Mouse (Mus musculus) left cerebral cortex, adult 9 months (tissue): ENCODE measurements at regions not wholly inside any gene's neighbourhood (a gene's known extent, or its start where the extent isn't known, plus 50 kb on each side); places are given as distances from the start of the nearest gene placed in this dataset.
A peak's percentile ranks its signal among the peaks of the same experiment; 100 is the strongest.

Source experiments
- DNase-seq, 2 experiments: peaks; one replicate each; pipeline ENCODE4 v3.0.0; 2022; ENCODE audit warnings: low spot score in 2 of 2

DNA sequence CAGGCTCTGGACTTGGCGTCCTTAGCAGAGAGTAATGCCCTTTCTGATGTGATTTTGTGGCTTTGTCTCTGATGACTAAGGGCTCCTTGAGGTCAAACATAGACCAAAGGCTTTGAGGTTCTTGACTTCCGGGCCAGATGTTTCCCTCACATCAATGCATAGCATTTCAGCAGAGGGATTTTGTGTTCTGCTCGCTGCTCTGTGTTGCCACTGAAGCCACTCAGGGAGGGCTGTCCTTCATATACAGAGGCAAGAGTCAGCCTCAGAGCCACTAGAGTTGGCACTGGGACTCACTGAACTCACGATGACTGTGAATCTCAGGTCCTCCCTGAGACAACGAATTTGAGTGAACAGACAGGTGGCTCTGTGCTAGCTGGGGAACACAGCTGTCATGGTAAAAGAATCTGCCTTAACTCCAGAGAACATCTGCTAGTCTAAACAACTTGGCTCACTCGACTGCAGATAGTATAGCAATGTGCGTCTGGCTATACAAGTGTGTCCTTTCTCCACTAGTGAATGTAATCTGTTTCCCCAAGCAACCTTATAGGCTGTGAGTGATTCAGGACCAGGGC, 74.3 kb downstream of the Gp2 start:
- no peak for DNase-seq

DNA sequence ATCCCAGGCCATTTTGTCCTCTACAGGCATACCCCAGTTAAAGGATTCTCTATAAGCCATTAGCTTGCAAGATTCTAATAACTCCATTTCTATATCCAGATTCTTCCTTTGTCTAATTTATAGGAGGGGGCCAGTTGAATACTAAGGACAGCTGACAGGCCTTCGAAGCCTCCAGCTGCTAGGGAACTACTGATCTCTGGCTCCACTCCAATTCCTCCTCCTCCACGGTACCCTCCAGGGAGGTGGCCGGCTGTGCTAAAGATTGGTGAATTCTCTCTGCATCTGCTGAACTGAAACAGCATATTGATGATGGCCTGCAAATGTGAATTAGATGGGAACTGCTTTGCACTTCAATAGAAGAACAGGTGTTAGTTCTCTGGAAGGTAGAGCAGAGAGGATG, 79.2 kb downstream of the Gp2 start:
- no peak for DNase-seq

DNA sequence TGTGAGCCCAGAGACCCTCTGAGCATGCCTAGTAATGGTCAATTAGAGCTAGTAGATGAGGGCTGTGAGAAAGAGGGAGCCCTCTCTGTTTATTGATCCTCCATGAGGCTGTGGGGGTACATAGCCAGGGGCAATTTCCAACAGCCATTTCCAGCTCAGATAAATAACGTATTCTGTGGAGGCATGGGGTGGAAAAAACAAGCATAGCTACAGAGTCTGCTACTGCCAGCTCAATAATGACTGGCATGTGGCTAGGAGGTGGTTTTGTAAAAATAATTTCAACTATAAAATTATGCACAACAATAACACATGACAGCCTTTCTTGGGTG, 94.9 kb downstream of the Gp2 start:
- no peak for DNase-seq

DNA sequence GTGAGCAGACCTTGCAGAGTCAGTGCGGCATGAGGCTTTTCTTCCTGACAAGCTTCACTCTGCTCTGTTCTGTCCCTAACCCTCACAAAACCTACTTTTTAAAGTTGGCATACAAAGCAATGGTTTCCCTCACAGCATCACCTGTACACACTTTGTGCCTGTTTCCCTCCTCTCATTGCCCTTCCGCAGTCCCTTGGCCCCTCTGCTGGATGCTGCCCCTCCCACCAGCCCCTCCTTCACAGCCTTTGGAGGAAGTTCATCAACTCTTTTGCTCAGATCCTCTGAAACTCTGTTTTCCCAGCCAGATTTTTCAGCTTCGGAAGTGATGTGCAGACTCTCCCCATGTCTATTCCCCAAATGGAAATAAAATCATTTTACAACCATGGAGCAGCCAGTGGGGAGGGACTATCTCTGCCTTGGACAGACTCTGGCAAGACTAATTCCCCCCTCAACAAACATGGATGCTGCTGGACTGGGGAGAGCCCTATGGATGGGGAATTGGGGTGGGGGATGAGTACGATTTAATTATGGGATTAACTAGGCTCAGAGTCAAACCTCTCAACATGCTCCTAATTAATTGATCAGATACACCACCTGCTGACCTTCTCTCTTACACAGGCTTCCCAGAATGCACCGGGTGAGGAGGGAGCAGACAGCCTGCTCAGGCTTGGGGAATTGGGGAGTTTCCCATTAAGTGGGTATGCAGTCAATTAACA, 95.4 kb downstream of the Gp2 start:
- DNase-seq = no peak

DNA sequence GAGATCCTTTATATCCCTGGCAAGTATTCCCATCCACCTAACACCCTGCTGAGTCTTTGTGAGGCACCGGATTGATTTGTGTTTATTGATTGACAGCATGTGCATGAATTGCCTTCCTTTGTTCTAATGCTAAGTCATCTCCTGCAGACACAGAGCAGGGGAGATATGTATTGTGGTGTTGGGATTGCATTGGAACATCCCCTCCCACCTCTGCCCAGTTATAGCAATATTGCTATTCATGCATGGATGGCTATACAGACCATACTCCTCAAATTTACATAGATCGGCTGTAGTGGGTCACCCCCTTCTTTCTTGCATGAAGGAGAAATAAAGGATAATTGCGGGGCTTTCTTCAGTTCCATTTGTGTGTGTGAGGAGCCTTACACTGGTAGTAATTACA, 101.7 kb downstream of the Gp2 start:
- no peak for DNase-seq

DNA sequence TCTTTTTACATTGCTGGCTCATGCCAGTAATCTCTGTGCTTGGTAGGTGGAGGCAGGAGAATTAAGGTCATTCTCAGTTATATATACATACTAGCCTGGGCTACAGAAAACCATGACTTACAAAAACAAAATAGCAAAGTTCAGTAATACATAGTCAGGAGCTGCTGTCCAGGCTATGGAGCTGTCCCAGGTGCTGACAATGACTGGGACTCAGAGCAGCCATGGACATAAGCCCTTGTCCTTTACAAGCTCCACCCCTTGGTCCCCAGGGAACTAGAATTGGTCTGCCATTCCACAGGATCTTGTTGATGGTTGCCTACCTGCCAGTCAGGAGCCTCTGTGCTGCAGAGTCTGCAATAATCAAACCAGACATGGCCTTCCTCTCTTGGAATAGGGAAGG, 102.8 kb downstream of the Gp2 start:
- DNase-seq = no peak

DNA sequence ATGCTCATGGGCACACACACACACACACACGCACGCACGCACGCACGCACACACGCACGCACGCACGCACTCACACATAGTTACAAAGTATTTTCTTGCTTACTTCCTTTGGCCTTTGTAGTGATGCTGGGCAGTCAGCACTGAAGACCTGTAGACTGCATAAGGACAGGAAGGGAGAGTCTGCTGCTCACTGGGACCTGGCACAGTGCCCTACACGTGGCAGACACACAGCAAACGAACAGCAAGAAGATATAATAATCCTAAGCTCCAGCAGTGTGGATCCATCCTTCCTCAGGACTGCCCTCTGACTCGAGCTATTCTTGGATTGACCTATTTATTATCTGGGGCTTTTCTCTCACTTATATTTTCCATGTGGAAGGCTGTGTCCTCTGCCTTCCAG, 106.5 kb downstream of the Gp2 start:
- no peak for DNase-seq

DNA sequence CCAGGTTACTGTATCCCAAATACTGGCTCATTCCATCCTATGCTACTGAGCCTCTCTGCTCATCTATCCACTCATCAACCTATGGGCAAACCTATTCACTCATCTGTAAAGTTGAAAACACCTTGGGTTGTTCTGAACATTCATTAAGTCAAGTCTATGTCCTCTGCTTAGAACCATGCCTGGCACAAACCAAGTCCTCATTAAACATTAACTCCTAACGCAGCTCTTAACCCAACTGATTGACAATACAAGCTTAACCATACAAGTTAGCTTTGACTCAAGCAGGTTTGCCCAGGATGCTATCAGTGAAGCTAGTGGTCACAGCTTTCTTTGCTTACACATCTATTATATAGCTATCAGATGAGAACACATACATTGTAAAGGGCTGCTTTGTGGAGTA, 108.4 kb downstream of the Gp2 start:
- no peak for DNase-seq

DNA sequence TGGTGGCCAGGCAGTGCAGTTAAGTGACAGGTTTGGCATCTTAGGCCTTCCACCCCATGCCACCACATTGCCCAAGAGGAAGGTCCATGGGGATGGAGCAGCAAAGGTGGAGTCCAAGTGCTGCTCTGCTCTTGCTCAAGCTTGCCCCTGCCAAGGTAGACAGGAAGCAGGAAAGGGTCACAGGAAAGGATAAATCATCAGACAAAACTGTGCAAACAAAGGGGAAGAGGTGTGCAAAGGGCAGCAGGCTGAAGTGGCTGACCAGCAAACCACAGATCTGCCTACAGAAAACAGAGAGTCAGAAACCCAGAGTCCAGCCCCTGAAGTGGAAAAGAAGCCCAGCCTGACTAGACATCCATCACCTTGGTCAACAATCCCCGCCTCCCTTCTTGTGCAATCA, 115.7 kb downstream of the Gp2 start:
- no peak for DNase-seq

DNA sequence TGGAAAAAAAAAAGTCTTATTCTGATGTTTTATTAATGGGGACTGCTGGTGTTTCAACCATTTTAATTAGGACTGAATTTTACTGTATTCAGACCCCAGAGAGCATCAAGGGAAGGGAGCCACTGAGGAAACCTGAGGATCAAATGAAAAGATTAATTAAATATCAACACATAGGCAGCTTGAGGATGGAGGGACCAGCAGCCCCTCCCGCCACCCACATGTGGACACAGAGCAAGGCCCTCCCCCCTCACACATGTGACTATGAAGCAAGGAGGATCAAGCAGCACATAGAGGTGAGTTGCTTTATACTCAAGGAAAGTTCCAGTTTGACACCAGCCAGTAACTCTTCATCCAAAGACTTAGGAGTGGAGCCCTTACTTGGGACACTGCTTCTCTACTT, 126.0 kb downstream of the Gp2 start:
- no peak for DNase-seq

DNA sequence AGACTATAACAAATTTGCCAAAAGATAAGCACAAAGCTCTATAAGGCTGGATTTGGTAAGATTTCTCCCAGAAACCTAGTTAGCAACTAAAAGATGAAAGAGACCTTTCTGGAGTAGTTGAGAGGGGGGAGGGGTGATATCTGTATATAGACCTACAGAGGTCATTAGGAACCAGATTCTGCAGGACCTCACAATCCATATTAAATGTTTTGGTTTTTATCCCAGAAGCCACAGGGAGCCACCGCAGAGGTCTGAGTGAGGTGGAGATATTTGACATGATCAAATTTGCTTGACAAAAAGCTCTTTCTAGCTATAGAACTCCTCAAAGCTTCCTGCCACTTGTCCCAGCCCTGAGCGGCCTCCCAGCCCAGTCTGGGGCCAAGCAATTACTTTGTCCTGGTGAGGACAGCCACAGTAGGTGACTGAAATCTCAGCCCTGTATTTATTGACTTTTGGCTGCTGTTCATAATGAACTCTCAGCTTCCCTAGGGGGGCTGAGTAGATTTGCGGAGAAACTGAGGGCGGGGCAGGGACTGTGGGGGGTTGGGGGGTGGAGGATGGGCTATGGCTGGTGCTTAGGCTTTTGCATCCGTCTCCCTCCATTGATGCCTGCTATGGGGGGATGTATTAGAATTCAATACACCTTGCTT, 128.5 kb downstream of the Gp2 start:
- DNase-seq = no peak

DNA sequence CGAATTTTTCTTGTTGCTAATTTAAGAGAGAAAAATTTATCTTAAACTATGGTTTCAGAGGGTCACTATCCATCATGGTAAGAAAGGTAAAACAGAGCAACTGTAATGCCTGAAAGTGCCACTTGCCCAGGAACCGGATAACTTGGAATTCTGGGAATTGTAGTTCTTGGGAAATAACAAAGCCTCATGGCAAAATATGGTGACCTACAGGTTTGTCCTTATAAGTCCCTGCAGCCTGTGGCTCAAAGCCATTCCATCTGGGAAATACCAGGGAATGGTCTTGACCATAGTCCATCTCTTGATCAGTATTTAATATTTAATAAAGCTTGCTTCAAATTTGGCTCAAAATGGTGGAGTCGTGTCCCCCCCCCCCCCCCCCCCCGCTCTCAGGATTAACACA, 111.9 kb upstream of the Gpr139 start:
- DNase-seq = no peak

DNA sequence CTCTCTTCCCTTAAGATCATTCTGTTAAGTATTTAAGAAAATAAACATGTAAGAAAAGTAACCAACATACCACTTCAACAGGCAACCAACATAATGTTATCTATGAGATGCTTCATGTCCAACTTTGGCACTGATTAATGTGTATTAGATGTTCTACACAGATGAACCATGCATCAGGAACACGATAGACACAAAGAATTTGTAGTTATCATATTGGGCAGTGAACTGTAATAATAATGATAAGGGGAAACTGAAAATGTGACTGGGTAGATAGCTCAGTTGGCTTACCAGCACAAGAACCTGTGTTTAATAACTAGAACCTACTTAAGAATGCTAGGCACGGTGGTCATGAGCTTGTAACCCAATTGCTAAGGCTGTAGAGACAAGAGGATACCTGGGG, 107.0 kb upstream of the Gpr139 start:
- DNase-seq = no peak

DNA sequence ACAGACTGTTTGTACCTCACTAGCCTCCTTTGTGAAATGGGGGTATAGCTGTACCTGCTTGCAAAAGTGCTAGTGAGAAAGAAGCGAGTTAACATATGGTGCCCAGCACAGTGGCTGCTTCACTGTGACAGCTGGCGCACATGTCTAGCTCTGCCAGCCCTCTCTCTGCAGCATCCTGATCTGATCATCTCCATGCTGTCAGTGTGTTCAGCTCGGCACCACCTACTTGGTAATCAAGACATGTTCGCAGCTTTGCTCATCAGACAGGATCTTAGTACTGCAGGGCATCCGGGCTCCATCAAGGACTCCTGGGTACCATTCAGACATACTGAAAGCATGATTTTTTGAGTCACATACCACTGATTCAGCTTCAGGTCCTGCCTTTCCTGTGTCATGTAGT, 100.9 kb upstream of the Gpr139 start:
- peak; percentile 15 to 45 for DNase-seq

DNA sequence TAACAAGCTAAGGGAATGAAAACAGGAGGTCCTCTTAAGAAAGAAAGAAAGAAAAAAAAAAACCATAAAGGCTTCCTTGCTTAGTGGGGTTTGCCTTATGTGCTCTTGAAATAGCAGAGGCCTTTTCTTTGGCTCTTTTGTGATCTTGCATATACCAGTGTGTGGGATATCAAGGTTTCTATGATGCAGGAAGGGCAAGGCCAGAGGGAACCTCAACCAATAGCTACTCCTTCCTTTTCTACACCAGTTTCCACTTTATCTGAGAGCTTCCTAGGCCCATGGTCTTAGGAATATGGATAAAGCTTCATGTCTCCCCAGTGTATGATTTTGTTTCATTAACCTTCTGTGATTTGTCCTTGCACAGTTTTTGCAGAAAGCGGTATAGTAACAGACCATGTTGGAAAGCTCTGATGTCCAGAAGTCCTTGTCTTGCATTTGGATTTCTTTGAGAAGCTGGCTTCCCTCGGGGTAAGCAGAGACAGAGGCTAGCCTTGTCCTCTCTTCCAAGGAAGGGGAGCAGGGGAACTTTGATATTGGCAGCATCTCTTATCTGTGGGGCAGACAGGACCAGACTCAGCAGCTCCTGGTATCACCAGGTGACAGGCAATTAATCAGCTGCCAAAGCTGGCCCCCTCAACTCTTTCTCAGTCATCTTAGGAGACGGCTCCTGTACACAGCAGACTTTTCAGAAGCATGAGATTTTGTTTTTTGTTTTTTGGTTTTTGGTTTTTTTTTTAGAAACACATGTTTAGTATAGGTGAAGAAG, 95.7 kb upstream of the Gpr139 start:
- DNase-seq = no peak

DNA sequence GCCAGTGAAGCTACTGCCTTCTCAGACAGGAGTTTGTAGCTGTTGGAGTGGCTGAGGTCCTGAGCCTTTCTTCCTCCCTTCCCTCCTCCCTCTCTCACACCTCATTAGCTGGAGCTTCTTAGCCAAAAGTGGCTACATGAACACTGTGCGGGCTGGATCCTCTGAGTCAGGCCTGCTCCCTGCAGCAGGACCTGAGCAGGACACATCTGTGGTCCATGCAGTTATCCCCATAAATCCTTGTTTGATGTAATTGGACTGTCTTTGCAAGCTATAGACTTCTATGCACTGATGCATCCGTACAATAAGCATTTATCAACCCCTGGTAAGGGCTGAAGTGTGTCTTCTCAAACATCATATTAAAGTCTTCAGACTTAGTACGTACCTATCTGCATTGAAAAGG, 88.2 kb upstream of the Gpr139 start:
- no peak for DNase-seq

DNA sequence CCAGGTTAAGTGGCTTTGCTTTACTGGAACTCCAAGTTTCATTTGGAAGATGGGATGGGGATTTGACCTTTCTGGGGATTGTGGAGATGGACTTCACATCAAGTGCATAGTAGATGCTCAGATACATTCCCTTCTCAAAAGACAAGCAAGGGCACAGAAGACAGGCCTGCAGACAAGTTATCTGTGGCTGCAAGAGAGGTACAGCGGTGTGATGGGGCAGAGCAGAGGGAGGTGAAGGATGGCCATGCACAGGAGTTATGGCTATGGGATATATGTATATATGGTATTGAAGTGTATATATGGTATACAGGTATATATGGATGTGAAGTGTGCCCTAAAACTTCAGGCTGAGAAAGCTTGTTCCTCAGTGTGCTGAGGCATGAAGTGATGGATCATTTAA, 87.0 kb upstream of the Gpr139 start:
- DNase-seq = no peak

DNA sequence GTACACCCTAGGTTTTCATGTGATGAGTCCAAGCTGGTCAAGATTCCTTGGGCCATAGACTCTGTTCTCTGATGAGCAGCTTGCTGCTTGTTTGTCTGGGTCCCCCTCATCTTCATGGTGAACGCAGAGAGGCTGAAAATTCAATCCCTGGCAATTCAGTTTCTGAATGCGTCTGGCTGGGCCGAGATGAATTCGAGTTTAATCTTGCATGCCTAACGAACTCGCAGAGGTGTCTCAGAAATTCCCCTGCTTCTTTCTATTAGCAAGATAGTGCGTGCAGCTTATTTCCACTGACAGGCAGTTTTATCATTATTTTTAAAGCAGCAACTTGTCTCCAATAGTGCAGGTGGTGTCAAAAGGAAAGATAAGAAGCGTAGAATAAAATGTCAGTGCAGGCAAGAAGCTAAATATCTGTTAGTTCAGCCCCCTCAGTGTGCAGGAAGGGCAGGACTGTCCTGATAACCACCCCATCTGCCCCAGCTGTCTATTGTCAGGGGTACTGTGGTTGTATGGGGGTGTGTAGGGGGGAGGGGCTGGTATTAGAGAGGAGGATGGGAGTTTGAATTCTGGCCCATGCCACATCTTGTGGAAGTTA, 86.5 kb upstream of the Gpr139 start:
- DNase-seq = no peak

DNA sequence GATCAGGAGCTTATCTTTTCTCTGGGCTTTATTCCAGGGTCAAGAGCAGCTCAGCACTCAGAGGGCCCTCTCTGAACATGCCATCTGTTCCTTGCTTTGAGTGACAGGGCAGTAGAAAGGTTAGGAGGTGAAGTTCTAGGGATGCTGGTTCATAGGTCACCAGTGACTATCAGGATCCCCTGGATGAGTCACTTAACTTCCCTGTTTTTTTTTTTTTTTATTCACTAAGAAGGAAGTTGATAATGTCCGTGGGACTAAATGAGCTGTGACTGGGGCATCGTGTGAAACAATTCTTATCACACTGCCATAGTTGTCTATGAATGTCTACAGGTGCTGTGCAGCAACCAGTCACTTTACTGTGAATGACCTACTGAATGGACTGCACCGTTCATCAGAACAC, 73.8 kb upstream of the Gpr139 start:
- no peak for DNase-seq

DNA sequence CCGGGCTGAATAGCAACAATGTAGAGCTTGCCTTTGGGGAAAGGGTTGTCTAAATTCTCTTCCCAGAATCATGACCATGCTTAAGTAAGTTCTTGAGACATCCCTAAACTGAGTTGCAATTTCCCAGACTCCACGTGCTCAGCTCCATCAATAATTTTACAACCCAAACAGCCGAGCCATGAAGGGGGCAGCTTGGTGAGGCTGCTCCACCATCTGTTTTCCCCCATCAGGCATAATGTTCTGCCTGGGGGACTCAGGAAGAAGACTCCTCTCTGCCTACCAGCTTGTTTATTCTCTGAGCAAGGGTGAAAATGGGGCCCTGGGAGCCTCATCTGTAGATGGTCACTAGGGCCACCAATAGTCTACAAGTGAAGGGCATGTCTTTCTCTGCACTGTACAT, 72.5 kb upstream of the Gpr139 start:
- no peak for DNase-seq

DNA sequence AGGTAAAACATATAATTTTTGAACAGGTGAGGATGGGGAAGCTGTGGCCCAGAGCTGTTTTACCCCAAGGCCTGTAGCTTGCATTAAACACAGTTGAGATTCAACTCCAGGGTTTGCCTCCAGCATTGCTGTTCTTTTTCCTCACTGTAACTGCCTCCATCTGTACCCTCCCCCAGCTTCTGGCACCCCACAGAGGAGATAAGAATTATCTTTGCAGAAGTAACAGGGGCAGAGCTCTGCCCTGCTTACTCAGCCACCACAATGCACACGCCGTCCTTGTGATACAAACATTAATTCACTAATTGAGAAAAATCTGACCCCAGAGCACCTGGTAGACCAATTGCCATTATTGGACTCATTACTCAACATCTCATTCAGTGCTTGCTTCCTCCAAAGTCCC, 68.3 kb upstream of the Gpr139 start:
- no peak for DNase-seq

DNA sequence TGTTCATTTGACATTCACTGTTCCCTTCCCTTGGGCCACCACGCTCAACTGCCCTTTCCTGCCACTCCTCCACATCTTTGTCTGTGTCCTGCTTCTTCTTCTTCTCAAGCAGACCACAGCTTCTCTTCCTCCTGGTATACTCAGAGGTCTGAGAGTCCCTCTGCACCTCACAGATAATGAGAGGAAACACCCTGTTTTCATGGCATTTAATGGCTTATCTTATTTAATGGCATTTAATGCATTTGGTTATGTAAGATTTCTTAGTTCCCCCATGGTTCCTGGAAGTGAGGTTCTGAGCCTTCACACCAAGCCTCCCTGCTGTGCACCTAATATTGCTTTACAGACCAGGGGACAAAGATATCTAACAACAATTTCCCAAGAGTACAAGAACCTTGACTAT, 67.3 kb upstream of the Gpr139 start:
- no peak for DNase-seq

DNA sequence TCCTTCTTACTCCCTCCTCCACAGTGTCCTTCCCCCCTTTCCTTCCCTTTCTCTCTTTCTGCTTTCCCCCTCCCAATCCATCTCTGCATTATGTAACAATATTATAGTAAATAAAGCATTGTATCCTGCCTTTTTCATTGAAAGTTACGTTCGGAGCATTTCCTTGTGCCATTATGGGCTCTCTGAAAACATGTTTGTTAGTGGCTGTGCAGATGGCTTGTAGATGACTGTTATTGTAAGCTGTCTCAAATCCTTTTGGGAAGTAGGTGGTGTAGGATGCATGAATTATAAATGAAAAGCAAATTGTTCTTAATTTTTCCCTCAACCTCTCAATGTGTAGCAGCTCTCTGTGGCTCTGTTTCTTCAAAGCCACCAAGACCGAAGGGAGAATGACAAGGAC, 66.0 kb upstream of the Gpr139 start:
- no peak for DNase-seq
